Mouse (Mus musculus): ENCODE data around the gene Dip2b. TPM values are rescaled to one million over a fixed set of nuclear protein-coding genes. Genes with fewer than 3 reads are reported as not detected.
A peak's percentile ranks its signal among the peaks of the same experiment; 100 is the strongest.

Dip2b gene
- polyA plus RNA-seq, 1 experiment from 2014 or later, result 3.0 TPM

DNA sequence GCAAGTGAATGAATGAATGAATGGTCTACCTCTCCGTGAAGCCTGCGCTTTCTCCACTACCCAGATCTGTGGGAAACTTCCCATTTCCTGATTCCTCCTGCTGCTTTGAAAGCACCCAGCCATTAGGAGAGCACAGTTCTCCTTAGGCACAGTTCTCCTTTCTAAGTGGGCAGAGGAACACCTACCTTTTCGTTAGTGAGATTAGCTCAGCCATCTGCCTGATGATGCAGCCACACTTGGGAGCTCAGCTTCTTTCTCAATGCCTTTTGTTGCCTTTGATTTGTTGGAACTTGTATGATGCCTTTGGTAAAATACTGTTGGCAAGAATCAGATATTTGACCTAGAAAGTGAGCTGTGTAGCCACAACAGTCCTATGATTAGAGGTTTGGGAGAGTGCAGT, 71.5 kb downstream of the Dip2b start:
- no peak for ATAC-seq (ENCODE audit: low read depth)
- Histone ChIP-seq H3K9ac (ENCODE audit: low read depth, low read length) (no peak overlapping the region), H3K4me3 (ENCODE audit: low read depth, low read length) (no peak overlapping the region), H3K36me3 (ENCODE audit: control insufficient read depth, insufficient read depth) (no peaks in the 10 kb centered on the region), H3K27me3 (ENCODE audit: control insufficient read depth, insufficient read depth, low read depth, low read length) (no peaks in the 10 kb centered on the region), H3K4me1 (ENCODE audit: control insufficient read depth, low read depth, low read length) (peaks cover 16% of the 10 kb centered on the region), H3K9me3 (replicated peaks; ENCODE audit: control insufficient read depth, low read length) (no peaks in the 10 kb centered on the region), H3K4me2 (ENCODE audit: low read depth, low read length) (no peak overlapping the region), H3K27ac (ENCODE audit: low read length) (no peak overlapping the region)
- 62% methylated on average over 3 of the region's 3 CpGs for WGBS (ENCODE audit: insufficient replicate concordance)

DNA sequence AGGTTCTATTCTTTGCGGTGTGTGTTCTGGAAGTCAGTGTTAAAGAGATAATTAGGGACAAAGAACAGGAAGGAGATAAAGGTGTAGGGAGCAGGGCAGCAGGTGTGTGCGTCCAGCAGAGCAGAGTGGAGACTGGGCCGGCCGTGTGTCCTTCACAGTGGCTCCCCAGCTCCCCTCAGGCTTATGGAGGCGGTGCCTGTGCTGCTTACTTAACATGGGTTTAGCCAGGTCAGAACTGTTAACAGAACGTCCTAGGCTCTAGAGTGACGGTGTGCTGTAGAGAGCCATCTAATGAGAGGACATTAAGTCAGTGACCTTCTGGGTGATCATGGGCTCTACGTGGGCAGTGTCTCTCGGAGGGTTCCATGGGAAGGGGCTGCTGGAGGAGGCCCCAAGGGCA, 73.4 kb downstream of the Dip2b start:
- peak; percentile 80 for ATAC-seq (ENCODE audit: low read depth)
- WGBS (ENCODE audit: insufficient replicate concordance), result 58% methylated on average over 9 of the region's 9 CpGs
- H3K27ac ChIP-seq (ENCODE audit: low read length), result peak overlapping the region; percentile 83
- no peaks in the 10 kb centered on the region for H3K9me3 ChIP-seq (replicated peaks; ENCODE audit: control insufficient read depth, low read length)
- H3K9ac ChIP-seq (ENCODE audit: low read depth, low read length), result 0 out of 2 replicates have a peak overlapping the region, but pooled peaks have one; percentile 26
- H3K27me3 ChIP-seq (ENCODE audit: control insufficient read depth, insufficient read depth, low read depth, low read length), result no peaks in the 10 kb centered on the region
- H3K4me3 ChIP-seq (ENCODE audit: low read depth, low read length), result no peak overlapping the region
- H3K4me2 ChIP-seq (ENCODE audit: low read depth, low read length), result no peak overlapping the region
- no peaks in the 10 kb centered on the region for H3K36me3 ChIP-seq (ENCODE audit: control insufficient read depth, insufficient read depth)
- H3K4me1 ChIP-seq (ENCODE audit: control insufficient read depth, low read depth, low read length), result peaks cover 16% of the 10 kb centered on the region

DNA sequence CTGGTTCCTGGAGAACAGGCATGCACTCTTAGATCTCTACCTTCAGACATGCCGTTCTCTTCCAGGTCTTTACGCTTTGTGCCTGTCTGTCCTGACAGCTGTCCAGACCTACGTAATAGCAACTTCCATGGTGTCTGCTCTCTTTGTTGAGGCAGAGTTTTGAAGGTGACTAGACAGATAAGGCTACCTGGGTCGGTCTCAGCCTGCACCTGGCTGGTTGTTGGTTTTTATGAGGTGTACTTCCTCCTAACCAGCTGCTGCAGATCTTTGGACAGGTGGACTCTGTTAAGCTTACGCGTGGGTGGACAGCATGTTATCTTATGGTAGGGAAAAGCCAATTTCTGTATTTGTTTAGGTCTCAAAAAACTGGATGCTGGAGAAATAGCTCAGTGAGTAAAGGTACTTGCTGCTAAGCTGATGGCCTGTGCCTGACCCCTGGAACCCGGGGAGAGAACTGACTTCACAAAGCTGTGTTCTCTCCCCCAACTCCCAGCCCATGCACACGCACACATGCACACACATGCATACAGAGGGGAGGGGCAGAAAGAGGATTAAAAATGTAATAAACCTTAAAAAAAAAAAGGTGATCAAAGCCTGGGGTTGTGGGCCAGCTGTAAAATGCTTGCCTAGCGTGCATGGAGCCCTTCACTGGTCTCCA, 74.0 kb downstream of the Dip2b start:
- Histone ChIP-seq H3K4me3 (ENCODE audit: low read depth, low read length) (no peak overlapping the region), H3K36me3 (ENCODE audit: control insufficient read depth, insufficient read depth) (no peaks in the 10 kb centered on the region), H3K9me3 (replicated peaks; ENCODE audit: control insufficient read depth, low read length) (no peaks in the 10 kb centered on the region), H3K27ac (ENCODE audit: low read length) (peak overlapping the region; percentile 83), H3K4me2 (ENCODE audit: low read depth, low read length) (no peak overlapping the region), H3K9ac (ENCODE audit: low read depth, low read length) (0 out of 2 replicates have a peak overlapping the region, but pooled peaks have one; percentile 26), H3K27me3 (ENCODE audit: control insufficient read depth, insufficient read depth, low read depth, low read length) (no peaks in the 10 kb centered on the region), H3K4me1 (ENCODE audit: control insufficient read depth, low read depth, low read length) (peaks cover 16% of the 10 kb centered on the region)
- peak; percentile 81 for ATAC-seq (ENCODE audit: low read depth)
- WGBS (ENCODE audit: insufficient replicate concordance), result 61% methylated on average over 9 of the region's 9 CpGs

DNA sequence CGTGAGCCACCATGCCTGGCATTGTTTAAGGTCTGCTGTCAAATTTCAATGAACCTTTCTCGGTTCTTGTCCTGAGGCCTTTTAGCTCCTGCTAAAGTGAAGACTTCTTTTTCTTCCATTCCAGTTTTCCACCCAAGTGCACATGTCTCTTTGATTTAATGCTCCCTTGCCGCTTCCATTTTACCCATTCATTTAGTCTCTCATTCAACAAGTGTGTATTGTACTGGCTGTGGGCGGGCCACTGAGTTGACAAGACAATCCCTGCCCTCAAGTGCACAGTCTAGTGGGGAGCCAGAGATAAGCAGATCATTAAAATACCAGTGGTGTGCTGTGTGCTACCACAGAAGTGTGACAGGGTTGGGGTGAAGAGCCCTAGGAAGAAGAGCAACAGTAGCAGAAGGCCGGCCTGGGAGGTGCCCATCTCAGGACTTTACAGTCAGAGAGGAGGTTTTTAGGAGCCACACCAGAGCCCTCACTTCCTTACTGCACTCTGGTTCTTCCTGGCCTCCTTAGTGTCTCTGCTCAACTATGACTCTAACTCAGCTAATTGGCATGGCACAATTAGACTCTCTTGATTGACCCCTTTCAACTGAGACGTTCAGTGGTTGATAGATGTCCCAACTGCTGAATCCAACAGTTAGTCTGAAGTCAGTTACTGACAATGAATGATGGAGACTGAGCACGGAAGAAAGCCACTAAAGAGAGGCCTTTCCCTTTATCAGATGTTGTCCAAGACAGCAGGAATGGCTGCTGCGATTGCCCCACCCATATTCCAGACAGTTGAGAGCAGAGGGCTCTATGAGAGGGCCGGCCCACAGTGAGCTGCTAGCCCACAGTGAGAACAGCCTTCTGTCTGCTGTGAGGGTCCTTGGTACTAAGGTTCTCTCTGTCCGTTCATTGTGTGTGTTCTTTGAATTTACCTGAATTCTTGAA, 75.1 kb downstream of the Dip2b start:
- Histone ChIP-seq H3K27me3 (ENCODE audit: control insufficient read depth, insufficient read depth, low read depth, low read length) (no peaks in the 10 kb centered on the region), H3K4me3 (ENCODE audit: low read depth, low read length) (no peak overlapping the region), H3K9me3 (replicated peaks; ENCODE audit: control insufficient read depth, low read length) (no peaks in the 10 kb centered on the region), H3K9ac (ENCODE audit: low read depth, low read length) (no peak overlapping the region), H3K4me1 (ENCODE audit: control insufficient read depth, low read depth, low read length) (peaks cover 16% of the 10 kb centered on the region), H3K27ac (ENCODE audit: low read length) (peak overlapping the region; percentile 73), H3K4me2 (ENCODE audit: low read depth, low read length) (no peak overlapping the region), H3K36me3 (ENCODE audit: control insufficient read depth, insufficient read depth) (no peaks in the 10 kb centered on the region)
- ATAC-seq (ENCODE audit: low read depth), result peak; percentile 37; the same call in 1 of the 2 replicates
- 38% methylated on average over 10 of the region's 10 CpGs for WGBS (ENCODE audit: insufficient replicate concordance)

DNA sequence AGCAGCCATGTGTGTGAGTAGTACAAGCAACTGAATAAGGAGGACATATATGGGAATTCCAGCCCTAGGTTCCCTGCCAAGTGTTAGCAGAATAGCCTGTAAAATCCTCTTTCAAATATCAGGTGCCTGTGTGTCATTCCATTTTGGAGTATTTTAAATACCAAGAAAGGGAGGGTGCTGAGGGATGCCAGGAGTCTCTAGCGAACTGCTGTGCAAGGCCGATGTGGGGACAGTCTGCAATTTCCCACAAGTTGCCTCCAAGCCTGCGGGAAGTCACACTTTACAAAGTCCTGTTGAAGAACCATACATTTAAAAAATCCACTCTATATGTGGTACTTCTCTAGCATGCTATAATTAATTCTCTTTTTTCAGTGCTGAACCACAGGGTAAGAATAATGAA, 77.0 kb downstream of the Dip2b start:
- no peak overlapping the region for H3K9ac ChIP-seq (ENCODE audit: low read depth, low read length)
- 88% methylated on average over 3 of the region's 3 CpGs for WGBS (ENCODE audit: insufficient replicate concordance)
- ATAC-seq (ENCODE audit: low read depth), result no peak

DNA sequence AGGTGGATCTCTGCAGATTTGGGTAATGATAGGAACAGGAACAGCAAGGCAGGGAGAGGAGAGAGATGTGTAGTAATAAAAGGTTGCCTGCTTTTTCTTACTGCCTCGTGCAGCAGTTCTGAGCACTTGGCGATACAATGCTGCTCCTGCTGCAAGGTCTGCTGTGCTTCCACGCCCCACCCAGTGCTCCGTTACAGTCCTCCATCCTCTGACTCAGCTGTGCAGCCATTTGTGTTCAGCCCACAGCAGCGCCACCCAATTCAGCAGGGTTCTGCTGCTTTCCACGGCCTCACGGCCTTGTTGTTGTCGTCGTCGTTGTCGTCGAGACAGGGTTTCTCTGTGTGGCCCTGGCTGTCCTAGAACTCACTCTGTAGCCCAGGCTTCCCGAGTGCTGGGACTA, 77.9 kb downstream of the Dip2b start:
- H3K4me2 ChIP-seq (ENCODE audit: low read depth, low read length), result no peak overlapping the region
- 84% methylated on average over 13 of the region's 13 CpGs for WGBS (ENCODE audit: insufficient replicate concordance)
- no peak for ATAC-seq (ENCODE audit: low read depth)
- H3K4me3 ChIP-seq (ENCODE audit: low read depth, low read length), result no peak overlapping the region
- peaks cover 16% of the 10 kb centered on the region for H3K4me1 ChIP-seq (ENCODE audit: control insufficient read depth, low read depth, low read length)
- no peaks in the 10 kb centered on the region for H3K27me3 ChIP-seq (ENCODE audit: control insufficient read depth, insufficient read depth, low read depth, low read length)
- no peaks in the 10 kb centered on the region for H3K9me3 ChIP-seq (replicated peaks; ENCODE audit: control insufficient read depth, low read length)
- H3K36me3 ChIP-seq (ENCODE audit: control insufficient read depth, insufficient read depth), result no peaks in the 10 kb centered on the region
- no peak overlapping the region for H3K27ac ChIP-seq (ENCODE audit: low read length)
- H3K9ac ChIP-seq (ENCODE audit: low read depth, low read length), result no peak overlapping the region

More for the DNA sequence above, 77.0 kb downstream of the Dip2b start:
- no peak overlapping the region for H3K27ac ChIP-seq (ENCODE audit: low read length)
- H3K4me3 ChIP-seq (ENCODE audit: low read depth, low read length), result no peak overlapping the region
- H3K4me2 ChIP-seq (ENCODE audit: low read depth, low read length), result no peak overlapping the region
- H3K9me3 ChIP-seq (replicated peaks; ENCODE audit: control insufficient read depth, low read length), result no peaks in the 10 kb centered on the region
- H3K4me1 ChIP-seq (ENCODE audit: control insufficient read depth, low read depth, low read length), result peaks cover 16% of the 10 kb centered on the region
- no peaks in the 10 kb centered on the region for H3K36me3 ChIP-seq (ENCODE audit: control insufficient read depth, insufficient read depth)
- H3K27me3 ChIP-seq (ENCODE audit: control insufficient read depth, insufficient read depth, low read depth, low read length), result no peaks in the 10 kb centered on the region

DNA sequence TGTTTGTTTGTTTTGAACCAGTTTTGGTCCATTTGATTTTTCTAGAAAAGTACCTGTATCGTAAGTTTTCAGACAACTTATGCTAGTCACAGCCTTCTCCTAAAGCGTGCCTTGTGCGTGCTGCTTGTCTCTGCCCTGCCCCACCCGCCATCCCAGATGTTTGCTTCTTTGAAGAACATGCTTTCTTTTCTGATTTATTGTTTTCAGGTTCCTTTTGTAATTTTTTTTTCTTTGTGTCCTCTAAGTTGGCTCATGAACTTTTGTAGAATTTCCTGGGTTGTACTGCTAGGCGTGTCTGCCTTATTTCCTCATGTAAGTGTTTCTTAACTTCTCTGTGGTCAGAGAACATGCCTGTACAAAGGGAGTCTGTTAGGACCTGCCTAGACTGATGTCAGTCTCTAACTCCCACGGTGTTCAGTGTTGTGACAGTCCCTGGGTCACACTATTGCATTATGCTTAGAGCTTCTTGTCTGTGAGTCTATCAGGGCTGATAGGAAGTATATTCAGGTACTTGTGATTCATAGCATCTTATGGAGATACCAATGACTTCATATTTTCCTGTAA, 80.8 kb downstream of the Dip2b start:
- no peak overlapping the region for H3K4me2 ChIP-seq (ENCODE audit: low read depth, low read length)
- WGBS (ENCODE audit: insufficient replicate concordance), result 58% methylated on average over 6 of the region's 6 CpGs
- no peaks in the 10 kb centered on the region; the same call in 1 of the 2 replicates for H3K4me1 ChIP-seq (ENCODE audit: control insufficient read depth, low read depth, low read length)
- no peaks in the 10 kb centered on the region for H3K36me3 ChIP-seq (ENCODE audit: control insufficient read depth, insufficient read depth)
- H3K4me3 ChIP-seq (ENCODE audit: low read depth, low read length), result no peak overlapping the region
- no peaks in the 10 kb centered on the region for H3K9me3 ChIP-seq (replicated peaks; ENCODE audit: control insufficient read depth, low read length)
- peak; percentile 37; the same call in 1 of the 2 replicates for ATAC-seq (ENCODE audit: low read depth)
- no peak overlapping the region for H3K27ac ChIP-seq (ENCODE audit: low read length)
- no peak overlapping the region for H3K9ac ChIP-seq (ENCODE audit: low read depth, low read length)
- no peaks in the 10 kb centered on the region for H3K27me3 ChIP-seq (ENCODE audit: control insufficient read depth, insufficient read depth, low read depth, low read length)

DNA sequence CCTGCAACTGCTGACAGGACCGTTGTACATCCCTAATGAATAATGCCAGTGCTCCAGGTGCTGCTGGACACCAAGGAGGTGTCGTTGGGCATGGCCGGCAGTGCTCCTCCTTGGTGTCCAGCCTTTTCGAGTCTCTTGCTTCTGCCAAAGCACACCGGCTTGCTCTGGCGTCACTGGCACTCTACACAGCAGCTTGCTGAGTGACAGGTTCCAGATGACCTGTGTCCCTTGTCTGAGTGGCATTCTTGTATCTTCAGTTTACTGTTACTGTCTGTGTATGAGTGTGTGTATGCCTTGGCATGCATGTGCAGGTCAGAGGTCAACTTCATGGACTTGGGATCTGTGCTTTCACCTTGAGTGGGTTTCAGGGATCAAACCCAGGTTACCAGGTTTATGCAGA, 83.0 kb downstream of the Dip2b start:
- WGBS (ENCODE audit: insufficient replicate concordance), result 81% methylated on average over 6 of the region's 6 CpGs
- H3K36me3 ChIP-seq (ENCODE audit: control insufficient read depth, insufficient read depth), result no peaks in the 10 kb centered on the region
- no peaks in the 10 kb centered on the region for H3K27me3 ChIP-seq (ENCODE audit: control insufficient read depth, insufficient read depth, low read depth, low read length)
- ATAC-seq (ENCODE audit: low read depth), result no peak
- H3K9me3 ChIP-seq (replicated peaks; ENCODE audit: control insufficient read depth, low read length), result no peaks in the 10 kb centered on the region
- H3K9ac ChIP-seq (ENCODE audit: low read depth, low read length), result no peak overlapping the region
- no peak overlapping the region for H3K4me3 ChIP-seq (ENCODE audit: low read depth, low read length)
- H3K27ac ChIP-seq (ENCODE audit: low read length), result no peak overlapping the region
- peaks cover under 1% of the 10 kb centered on the region for H3K4me1 ChIP-seq (ENCODE audit: control insufficient read depth, low read depth, low read length)
- no peak overlapping the region for H3K4me2 ChIP-seq (ENCODE audit: low read depth, low read length)
